Mouse (Mus musculus) ES-Bruce4 (cell line): ENCODE results near the gene Cacng8.

Source experiments
- CTCF ChIP-seq: IDR thresholded peaks from one replicate; pipeline ENCODE4 v1.8.1; 2011; ENCODE audit warnings: low read depth, low read length
- EP300 ChIP-seq: IDR thresholded peaks from 2 replicates; pipeline ENCODE4 v1.6.1; 2011; ENCODE audit warnings: low read depth, low read length; ENCODE audit not compliant: insufficient read depth

DNA sequence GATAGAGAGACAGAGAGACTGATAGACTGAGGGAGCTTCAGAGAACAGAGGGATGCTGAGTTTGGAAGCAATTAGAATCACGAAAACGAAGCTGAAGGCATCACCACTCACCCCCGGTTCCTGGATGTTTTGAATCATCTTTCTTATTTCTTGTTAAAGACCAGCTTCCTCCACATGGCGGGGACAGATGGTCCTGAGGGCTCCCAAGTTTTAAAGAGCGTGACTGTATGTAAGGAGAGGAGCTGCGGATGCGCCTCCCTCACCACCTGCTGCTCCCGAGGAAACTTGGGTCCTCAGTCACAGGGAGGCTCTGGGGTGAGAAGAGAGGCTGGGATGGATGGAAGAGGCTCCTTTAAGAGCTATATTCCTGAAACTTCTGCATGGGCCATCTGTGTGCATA, 69.8 kb downstream of the Cacng8 start:
- TF ChIP-seq EP300 (no peak), CTCF (no peak)
